Mouse (Mus musculus): ENCODE measurements around the gene Cmip. TPM values are rescaled to one million over a fixed set of nuclear protein-coding genes. Genes with fewer than 3 reads are reported as not detected.

The Cmip gene
- total RNA-seq, 2 experiments from 2014 or later = 269 to 286 TPM

DNA sequence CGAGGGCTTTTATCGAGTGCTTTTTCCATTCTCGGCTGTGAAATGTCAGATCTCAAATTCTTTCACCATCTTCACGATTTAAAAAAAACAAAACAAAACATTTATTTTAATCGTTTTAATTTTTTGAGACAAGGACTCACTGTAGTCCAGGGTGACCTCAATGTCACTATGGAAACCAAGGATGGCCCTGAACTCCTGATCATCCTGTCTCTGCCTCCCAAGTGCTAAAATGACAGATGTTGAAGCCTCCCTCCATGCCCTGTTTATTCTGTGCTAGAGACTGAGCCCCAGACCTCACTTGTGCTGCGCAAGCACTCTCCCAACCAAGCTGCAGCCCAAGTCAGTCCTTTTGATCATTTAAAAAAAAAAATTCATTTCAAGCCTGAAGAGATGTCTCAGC lies 14.6 kb upstream of the Cmip start:
- Histone ChIP-seq H3K4me3 (no peak overlapping the region), H3K27ac (no peak overlapping the region)
- no peak for TF ChIP-seq CTCF (conservative IDR thresholded peaks at IDR 0.05)
- no peak for DNase-seq (ENCODE audit: low spot score in 2 of 2)

DNA sequence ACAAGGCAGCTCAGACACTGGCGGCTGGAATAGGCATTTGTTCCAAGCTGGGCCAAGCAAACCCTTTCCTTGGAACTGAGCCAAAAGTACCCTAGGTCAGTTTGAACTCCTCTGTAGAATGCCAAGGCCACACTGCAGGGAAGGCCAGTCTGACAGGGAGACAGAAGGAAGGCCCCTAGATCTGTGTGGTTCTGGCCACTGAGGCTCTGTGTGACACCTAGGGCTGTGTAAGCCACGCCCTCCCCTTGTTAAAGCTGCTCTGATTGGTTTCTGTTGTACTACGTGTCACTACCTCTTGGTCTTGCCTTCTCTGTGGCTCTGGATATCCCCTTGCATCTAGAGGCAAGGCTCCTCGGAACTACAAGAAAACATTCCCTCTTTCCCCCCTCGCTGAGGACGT lies 12.3 kb upstream of the Cmip start:
- TF ChIP-seq CTCF (conservative IDR thresholded peaks at IDR 0.05) = no peak
- no peak for DNase-seq (ENCODE audit: low spot score in 2 of 2)
- no peak overlapping the region for H3K4me3 ChIP-seq

DNA sequence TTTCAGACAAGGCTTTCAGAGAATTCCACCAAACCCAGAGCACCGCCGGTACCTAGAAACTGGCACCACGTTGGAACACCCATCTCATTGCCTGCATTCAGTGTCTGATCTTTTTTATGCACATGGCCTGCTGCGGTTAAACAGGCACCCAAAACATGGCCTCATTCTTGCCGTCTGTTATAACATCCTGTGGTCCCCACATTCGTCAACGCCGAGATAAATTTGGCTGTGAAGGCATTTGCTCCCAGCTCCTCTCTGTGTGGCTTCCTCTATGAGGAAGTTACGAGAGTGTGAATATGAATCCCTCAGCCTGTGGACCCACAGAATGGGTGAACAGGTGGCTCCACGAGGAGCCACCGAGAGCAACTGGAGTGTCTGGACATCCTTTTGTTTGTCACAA lies 8.5 kb upstream of the Cmip start:
- TF ChIP-seq CTCF (conservative IDR thresholded peaks at IDR 0.05) = no peak
- DNase-seq (ENCODE audit: low spot score in 2 of 2) = no peak
- no peak overlapping the region for H3K27ac ChIP-seq

More for the DNA sequence above, 12.3 kb upstream of the Cmip start:
- H3K27ac ChIP-seq = no peak overlapping the region

DNA sequence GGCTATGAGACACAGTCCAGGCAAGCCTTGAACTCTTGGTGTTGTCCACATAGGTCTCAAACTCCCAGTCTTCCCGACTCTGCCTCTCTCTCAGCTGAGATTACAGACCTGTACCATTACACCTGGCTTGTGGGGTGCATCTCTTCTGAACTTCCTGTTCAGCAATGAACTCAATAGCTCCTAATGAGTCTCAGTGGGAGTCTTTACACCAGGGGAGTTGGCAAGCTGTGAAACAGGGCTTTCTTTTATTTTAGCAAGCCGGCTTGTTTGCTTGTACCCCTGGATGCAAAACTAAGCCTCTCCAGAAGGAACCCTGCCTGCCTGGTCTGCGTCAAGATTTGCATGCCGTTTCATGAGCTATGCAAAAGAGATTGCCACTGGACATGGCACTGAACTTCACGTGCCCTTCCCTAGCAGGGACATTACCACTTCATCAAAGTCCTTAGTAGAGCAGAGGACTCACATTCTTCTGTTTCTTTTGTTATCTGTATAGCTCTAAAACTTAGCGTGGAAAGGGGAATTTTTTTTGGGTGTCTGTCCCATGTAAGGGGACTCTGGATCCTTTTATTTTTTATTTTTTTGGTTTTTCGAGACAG lies 5.7 kb upstream of the Cmip start:
- H3K4me3 ChIP-seq = no peak overlapping the region

More for the DNA sequence above, 8.5 kb upstream of the Cmip start:
- no peak overlapping the region for H3K4me3 ChIP-seq

DNA sequence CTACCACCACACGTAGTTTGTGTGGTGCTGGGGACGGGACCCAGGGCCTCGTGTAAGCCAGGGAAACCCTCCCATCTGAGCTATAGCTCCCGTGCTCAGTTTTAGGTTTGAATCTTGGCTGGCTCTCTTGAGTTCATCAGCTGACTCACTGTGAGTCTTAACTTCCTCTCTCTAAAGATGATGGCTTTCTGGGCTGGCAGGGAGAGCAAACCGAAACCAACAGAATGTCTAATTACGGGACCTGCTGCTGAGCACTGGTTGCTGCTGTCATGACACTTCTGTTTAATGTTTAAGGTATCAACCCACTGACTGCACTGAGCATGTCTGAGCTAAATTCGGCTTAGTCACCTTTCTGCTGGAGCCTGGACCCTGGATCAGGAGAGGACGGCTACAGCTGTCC lies 4.2 kb upstream of the Cmip start:
- Histone ChIP-seq H3K27ac (no peak overlapping the region), H3K4me3 (no peak overlapping the region)
- TF ChIP-seq CTCF (conservative IDR thresholded peaks at IDR 0.05) = no peak
- DNase-seq (ENCODE audit: low spot score in 2 of 2) = no peak

More for the DNA sequence above, 5.7 kb upstream of the Cmip start:
- H3K27ac ChIP-seq = no peak overlapping the region
- no peak for DNase-seq (ENCODE audit: low spot score in 2 of 2)
- no peak for TF ChIP-seq CTCF (conservative IDR thresholded peaks at IDR 0.05)

DNA sequence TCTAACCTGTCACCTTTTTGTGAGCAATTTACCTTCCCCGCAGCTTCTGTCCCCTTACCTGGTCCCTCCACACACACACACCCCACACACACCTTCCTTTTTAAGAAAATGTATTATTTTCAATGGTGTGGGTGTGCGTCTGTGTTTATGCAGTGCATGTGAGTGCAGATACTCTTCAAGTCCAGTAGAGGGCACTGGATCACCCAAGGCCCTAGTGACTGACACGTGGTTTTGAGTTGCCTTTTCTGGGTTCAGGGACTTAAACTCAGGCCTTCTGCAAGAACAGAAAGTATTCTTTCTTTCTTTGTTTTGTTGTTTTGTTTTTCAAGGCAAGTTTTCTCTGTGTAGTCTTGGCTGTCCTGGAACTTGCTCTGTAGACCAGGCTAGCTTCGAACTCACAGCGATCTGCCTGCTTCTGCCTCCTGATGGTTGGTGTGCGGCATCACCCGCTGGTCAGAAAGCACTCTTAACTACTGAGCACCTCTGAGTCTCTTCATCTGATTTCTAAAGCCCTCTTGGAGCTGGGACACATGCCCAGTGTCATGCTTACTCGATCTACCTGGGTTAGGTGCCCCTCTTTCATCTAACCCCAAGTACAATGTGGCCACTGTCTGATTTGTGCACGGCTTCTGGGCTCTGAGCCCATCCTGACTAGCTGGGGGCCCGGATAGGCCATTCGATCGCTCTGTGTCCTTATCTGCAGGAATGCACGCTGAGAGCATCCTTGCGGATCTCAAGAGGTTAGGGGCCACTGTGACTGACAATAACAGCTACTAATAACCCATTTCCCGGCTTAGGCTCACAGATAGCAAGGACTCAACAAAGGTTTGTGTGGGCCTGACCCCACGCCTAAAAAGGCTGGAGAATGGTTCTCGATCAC lies 3.2 kb upstream of the Cmip start:
- peak; percentile 39 for TF ChIP-seq CTCF (conservative IDR thresholded peaks at IDR 0.05)
- no peak for DNase-seq (ENCODE audit: low spot score in 2 of 2)
- Histone ChIP-seq H3K4me3 (no peak overlapping the region), H3K27ac (no peak overlapping the region)

DNA sequence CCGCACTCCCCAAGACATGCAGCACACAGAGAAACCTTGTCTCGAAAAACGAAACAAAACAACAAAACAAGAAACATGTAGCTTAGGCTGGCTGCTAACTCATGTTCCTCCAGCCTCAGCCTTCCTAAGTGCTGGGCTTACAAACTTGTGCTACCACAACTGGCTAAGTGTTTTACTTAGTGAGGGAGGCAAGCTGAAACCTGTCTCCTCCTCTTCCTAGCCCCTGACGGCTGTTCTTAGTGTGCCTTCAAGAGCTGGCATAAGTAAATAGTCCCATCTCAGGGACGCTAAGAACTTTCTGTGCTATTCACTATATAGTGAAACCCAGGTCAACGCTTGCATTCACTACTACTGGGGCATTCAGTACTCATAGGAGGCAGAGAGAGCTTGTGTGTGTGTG lies 2.4 kb upstream of the Cmip start:
- no peak for DNase-seq (ENCODE audit: low spot score in 2 of 2)
- TF ChIP-seq CTCF (conservative IDR thresholded peaks at IDR 0.05) = no peak
- H3K4me3 ChIP-seq = no peak overlapping the region
- no peak overlapping the region for H3K27ac ChIP-seq

DNA sequence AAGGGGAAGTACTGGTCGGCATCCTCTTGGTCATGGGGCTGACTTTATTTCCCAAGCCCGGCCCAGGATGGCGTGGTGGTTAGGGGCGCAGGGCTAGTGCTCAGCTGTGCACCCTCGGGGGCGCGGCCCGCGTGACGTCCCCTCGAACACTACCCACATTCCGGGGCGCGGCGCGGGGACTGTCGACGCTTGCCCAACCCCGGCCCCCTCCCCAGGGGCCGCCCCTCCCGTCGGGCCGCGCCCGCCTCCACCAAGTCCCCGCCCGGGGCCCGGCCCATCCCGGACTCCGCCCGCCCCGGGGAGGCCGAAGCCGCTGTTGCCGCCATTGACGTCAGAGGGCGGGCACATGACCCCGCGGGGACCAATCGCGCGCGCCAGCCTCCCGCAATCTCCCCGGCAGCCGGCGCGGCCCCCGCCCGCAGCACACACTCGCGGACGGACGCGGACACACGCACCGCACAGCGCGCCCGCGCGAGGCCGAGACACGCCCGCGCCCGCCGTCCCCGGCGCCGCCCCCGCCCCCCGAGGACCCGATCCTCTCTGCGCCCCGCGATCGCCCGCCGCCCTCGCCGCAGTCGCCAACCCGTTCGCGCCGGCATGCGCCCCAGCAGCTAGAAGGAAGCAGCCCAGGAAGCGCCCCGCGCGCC lies 449 bp upstream of the Cmip start:
- no peak for TF ChIP-seq CTCF (conservative IDR thresholded peaks at IDR 0.05)
- H3K27ac ChIP-seq = peak overlapping the region; percentile 96

DNA sequence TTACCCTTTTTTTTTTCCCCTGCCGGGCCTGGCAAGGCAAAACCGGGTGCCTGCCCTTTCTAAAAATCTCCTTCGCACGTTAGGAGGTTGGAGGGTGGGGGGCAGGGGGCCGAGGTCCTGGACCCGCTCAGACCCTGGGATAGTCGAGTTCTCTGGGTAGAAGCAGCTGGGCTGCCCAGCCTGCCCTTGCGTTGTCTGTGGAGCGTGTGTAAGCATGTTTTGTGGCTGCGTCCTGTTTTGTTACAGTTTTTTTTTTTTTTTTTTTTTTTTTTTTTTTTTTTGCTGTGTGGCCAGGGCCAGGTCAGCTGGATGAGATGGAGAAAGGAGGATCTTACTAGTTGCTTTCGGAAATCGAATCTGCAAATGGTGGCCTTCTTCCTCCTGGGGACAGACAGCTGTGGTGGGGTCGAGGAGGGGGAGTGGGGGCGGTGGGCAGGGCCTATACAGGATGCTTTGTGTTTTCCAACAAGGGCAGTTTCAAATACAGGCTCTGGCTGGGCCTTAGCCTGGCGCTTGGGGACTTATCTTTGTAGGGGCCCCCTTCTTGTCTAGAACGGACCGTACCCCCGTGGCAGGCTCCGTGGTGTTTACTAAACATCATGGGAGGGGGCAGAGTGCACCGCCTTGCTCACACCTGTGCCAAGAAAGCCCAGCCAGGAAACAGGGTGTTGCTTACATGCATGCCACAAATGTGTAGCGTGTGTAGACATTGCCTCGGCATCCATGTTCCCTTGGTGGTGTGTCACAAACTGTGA lies 1.1 kb downstream of the Cmip start:
- TF ChIP-seq CTCF (conservative IDR thresholded peaks at IDR 0.05) = no peak
- DNase-seq (ENCODE audit: low spot score in 2 of 2) = no peak
- Histone ChIP-seq H3K27ac (peak overlapping the region; percentile 96), H3K4me3 (peak overlapping the region; percentile 66)

More for the DNA sequence above, 449 bp upstream of the Cmip start:
- peak; percentile 93 to 95 for DNase-seq (ENCODE audit: low spot score in 2 of 2)
- peak overlapping the region; percentile 66 for H3K4me3 ChIP-seq

DNA sequence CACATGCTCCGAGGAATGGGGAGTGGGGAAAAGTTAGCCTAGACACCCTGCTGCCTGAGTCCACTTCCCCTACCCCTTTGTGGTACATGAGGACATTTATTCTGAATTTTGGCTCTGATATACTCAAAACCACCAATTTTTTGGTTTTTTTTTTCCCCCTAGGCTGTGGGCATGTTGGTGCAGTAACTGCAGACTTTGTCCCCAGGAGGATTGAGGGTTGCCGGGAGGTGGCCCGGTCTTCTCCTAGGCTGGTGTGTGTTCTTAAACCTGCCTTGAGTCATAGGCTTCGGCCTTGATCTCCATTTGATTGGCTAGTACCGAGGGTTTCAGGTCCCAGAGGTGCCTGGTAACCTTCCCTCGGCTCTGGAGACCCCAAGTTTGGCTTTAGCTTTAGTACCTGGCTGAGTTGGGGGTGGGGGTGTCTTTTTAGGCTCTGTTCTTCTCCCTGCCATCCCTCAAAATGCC lies 1.7 kb downstream of the Cmip start:
- Histone ChIP-seq H3K27ac (peak overlapping the region; percentile 96), H3K4me3 (peak overlapping the region; percentile 66)
- TF ChIP-seq CTCF (conservative IDR thresholded peaks at IDR 0.05) = no peak
- no peak for DNase-seq (ENCODE audit: low spot score in 2 of 2)

DNA sequence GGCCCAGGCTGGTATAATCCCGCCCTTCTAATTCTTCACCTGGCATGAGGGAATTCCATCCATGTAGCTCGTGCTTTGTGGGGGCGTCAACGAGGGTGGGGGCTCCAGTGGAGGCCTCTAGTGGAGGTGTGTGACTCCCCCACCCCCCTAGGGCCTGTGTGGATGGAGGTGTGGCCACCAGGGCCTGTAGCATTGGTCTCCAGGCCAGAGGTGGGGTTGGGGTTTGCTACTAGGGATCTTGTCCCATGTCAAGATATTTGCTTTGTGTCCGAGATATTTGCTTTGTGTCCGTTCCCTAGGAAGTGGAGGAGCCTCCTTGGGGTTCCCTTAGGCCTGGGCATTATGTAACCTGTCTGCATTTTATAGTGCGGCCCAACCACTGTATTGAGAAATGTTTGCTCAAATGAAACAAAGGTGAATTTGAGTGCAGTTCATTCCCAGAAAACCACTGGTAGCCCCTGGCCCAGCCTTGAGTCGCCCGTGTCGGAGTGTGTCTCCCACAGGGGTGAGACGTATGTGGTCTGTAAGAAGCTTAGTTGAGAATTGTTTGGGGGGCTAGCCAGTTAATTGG lies 2.7 kb downstream of the Cmip start:
- Histone ChIP-seq H3K27ac (peak overlapping the region; percentile 96), H3K4me3 (peak overlapping the region; percentile 66)
- no peak for TF ChIP-seq CTCF (conservative IDR thresholded peaks at IDR 0.05)
- no peak for DNase-seq (ENCODE audit: low spot score in 2 of 2)

DNA sequence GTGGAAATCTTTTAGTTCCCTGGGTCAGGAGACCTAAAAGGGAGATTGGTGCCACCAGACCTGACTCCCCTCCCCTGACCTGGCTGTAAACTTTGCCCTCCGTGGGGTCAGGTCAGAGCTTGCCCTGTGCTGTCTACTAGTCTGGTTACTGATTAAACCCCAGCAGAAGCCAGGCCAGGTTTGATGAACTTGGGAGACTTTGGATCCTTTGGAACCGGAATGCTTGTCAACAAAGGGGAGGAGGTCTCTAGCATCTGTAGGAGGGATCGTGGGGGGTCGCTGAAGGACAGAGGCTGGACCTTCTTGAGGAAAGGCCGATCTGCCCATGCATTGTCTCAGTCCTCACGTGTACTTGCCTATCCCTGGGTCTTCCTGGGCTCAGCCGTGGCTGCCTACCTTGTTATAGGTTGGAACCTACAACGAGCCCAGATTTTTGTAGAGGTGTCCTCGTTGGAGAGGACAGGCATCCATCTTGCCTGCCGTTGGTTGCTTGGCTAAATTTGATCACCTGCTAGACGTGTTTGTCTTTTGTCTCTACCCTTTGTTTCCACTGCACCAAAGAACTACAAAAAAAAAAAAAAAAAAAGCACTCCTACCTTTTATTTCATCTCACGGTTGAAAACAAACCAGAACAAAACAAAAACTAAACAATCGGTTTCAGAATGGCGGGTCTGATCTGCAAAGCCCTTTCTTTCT lies 3.5 kb downstream of the Cmip start:
- Histone ChIP-seq H3K4me3 (peak overlapping the region; percentile 66), H3K27ac (peak overlapping the region; percentile 96)
- no peak for DNase-seq (ENCODE audit: low spot score in 2 of 2)
- TF ChIP-seq CTCF (conservative IDR thresholded peaks at IDR 0.05) = no peak
